Mouse (Mus musculus) lung, postnatal 0 days (tissue): ENCODE results near the gene Eif4h. TPM values are rescaled to one million over a fixed set of nuclear protein-coding genes. Genes with fewer than 3 reads are reported as not detected.

Experiments
- ATAC-seq: fragments of 200-750 bp; cut with Nextera tagmentation; 2 replicates; pipeline ENCODE4 v1.8.0; 2017; ENCODE audit warnings: moderate library complexity
- DNase-seq: peaks from one replicate; pipeline ENCODE4 v3.0.0-alpha.2; 2016; ENCODE audit warnings: low spot score
- H3K27ac ChIP-seq: fragments of 300-500 bp; sonication (generic); 2 replicates; pipeline ENCODE4 v1.5.1; 2014; ENCODE audit warnings: antibody characterized with exemption, mild to moderate bottlenecking, low read length, mixed read lengths
- H3K27me3 ChIP-seq: fragments of 300-500 bp; sonication (generic); replicated peaks from 2 replicates; pipeline ENCODE4 v1.6.1; 2014; ENCODE audit warnings: low read length, mixed read lengths; ENCODE audit not compliant: insufficient read depth
- H3K36me3 ChIP-seq: fragments of 300-500 bp; sonication (generic); 2 replicates; pipeline ENCODE4 v1.6.1; 2014; ENCODE audit warnings: low read length, mixed read lengths; ENCODE audit not compliant: insufficient read depth
- H3K4me1 ChIP-seq: fragments of 300-500 bp; sonication (generic); 2 replicates; pipeline ENCODE4 v1.6.1; 2014; ENCODE audit warnings: antibody characterized with exemption, low read depth, low read length, mixed read lengths; ENCODE audit not compliant: insufficient read depth
- H3K4me2 ChIP-seq: fragments of 300-500 bp; sonication (generic); replicated peaks from 2 replicates; pipeline ENCODE4 v1.6.1; 2014; ENCODE audit warnings: low read depth, mild to moderate bottlenecking, low read length, moderate library complexity, mixed read lengths
- H3K4me3 ChIP-seq: fragments of 300-500 bp; sonication (generic); 2 replicates; pipeline ENCODE4 v1.5.1; 2014; ENCODE audit warnings: low read depth, low read length
- H3K9ac ChIP-seq: fragments of 300-500 bp; sonication (generic); replicated peaks from 2 replicates; pipeline ENCODE4 v1.6.1; 2014; ENCODE audit warnings: low read depth, mild to moderate bottlenecking
- H3K9me3 ChIP-seq: fragments of 300-500 bp; sonication (generic); 2 replicates; pipeline ENCODE4 v1.6.1; 2016; ENCODE audit warnings: low read length, mixed read lengths
- CTCF ChIP-seq: IDR thresholded peaks from 2 replicates; pipeline ENCODE4 v1.5.1; 2016; ENCODE audit warnings: antibody characterized with exemption, mild to moderate bottlenecking
- EP300 ChIP-seq: IDR thresholded peaks from 2 replicates; pipeline ENCODE4 v1.6.1; 2016; ENCODE audit warnings: antibody characterized with exemption, mild to moderate bottlenecking, control low read depth
- WGBS: fragments of 180-500 bp; shearing (Covaris S2); extraction: QIAGEN DNeasy Blood & Tissue Kit; methylation state at CpG from one replicate; pipeline ENCODE4 v1.1.7; 2014; 5-methylcytosine and 5-hydroxymethylcytosine counted together
- polyA plus RNA-seq: library from polyadenylated mRNA; unstranded; fragments of >200 nt; fragmentation: Nextera tagmentation; extraction: Ambion mirVana; gene quantifications from 2 replicates; pipeline ENCODE4 v1.2.1, GENCODE M21; 2015

Gene Eif4h
- polyA plus RNA-seq, 1 experiment from 2014 or later: 485 TPM

DNA sequence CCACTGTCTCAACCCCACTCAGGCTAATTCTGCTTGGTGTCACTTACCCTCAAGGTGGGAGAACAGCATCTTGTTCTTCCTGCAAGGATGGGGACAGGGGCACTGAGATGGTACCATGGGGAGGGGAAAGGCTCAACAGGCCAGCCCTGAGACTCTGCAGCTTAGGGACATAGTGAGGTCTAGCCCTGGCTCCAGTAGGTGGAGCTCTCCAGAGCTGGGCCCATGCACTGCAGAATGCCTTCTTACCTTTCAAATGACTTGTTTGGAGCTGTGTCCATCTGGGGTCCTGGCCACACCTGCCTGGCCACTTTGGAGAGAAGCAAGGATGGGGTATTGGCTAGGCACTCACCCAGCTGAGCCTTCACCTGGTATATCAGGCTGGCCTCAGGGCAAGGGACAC, 33.0 kb downstream of the Eif4h start:
- ATAC-seq (no peak), DNase-seq (no peak)
- Histone ChIP-seq H3K4me1 (no peaks in the 10 kb centered on the region), H3K9me3 (no peaks in the 10 kb centered on the region), H3K4me2 (no peak overlapping the region), H3K4me3 (no peak overlapping the region), H3K36me3 (no peaks in the 10 kb centered on the region), H3K27ac (no peak overlapping the region), H3K9ac (no peak overlapping the region), H3K27me3 (no peaks in the 10 kb centered on the region)
- TF ChIP-seq EP300 (no peak), CTCF (peak; percentile 30)

DNA sequence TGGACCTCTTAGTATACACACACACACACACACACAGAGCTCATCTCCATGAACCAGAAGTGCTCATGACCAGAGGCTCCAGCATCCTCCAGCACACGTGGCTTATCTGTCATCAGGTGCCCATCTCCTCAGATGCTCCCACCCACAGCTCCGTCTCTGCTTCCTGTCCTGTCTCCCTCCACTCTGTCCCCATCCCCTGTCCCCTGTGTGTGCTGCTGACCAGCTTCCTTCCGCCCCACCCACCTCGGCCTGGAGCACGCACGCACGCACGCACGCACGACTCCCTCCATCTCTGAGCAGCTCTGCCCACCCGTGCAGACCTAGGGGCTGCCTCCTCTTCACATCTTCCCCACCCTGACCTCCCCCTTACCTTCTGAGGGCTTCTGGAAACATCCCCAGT, 34.9 kb downstream of the Eif4h start:
- WGBS: 78% methylated on average over 11 of the region's 11 CpGs
- ATAC-seq: no peak

DNA sequence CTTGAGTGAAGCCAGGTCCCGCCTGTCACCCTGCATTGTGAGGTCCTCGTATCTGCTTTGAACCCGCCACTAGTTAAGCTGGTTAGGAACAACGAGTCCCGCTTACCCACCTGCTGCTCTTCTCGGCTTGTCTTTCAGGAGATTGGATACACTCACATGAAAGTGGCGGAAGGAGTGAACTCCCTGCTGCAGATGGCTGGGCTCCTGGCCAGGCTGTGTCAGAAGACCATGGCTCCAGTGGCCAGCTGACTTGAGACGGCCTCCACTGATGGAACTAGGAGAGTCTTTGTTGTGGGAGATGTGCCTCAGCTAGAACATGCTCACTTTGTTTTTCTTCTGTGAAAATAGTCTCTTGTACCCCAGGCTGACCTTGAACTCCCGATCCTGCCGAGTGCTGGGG, 41.6 kb downstream of the Eif4h start:
- no peaks in the 10 kb centered on the region for H3K27me3 ChIP-seq
- H3K27ac ChIP-seq: no peak overlapping the region
- 0 out of 2 replicates have a peak, but pooled peaks cover 12% of the 10 kb centered on the region for H3K36me3 ChIP-seq
- no peaks in the 10 kb centered on the region for H3K9me3 ChIP-seq
- no peaks in the 10 kb centered on the region for H3K4me1 ChIP-seq
- no peak overlapping the region for H3K4me2 ChIP-seq
- TF ChIP-seq CTCF (no peak), EP300 (no peak)
- H3K9ac ChIP-seq: no peak overlapping the region
- ATAC-seq (no peak), DNase-seq (no peak)
- H3K4me3 ChIP-seq: no peak overlapping the region
- WGBS: 85% methylated on average over 10 of the region's 10 CpGs

More for the DNA sequence above, 34.9 kb downstream of the Eif4h start:
- Histone ChIP-seq H3K4me1 (no peaks in the 10 kb centered on the region), H3K4me3 (no peak overlapping the region), H3K4me2 (no peak overlapping the region), H3K9ac (no peak overlapping the region), H3K9me3 (no peaks in the 10 kb centered on the region), H3K27ac (no peak overlapping the region), H3K27me3 (no peaks in the 10 kb centered on the region), H3K36me3 (no peaks in the 10 kb centered on the region)
- TF ChIP-seq EP300: no peak
- TF ChIP-seq CTCF: no peak
- no peak for DNase-seq

DNA sequence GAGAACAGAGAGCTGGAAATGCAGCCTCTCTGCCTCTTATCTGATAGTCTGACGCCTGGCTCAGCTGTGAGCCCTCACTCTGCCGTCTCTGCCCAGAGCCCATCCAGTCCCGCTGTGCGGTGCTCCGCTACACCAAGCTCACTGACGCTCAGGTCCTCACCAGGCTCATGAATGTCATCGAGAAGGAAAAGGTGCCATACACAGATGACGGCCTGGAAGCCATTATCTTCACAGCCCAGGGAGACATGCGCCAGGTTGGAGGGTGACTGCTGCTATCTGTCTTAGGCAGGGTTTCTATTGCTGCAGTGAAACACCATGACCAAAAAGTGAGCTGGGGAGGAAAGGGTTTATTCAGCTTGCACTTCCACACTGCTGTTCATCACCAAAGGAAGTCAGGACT, 46.2 kb downstream of the Eif4h start:
- H3K36me3 ChIP-seq: 0 out of 2 replicates have a peak, but pooled peaks cover 15% of the 10 kb centered on the region
- WGBS: 82% methylated on average over 9 of the region's 9 CpGs
- no peak overlapping the region for H3K27ac ChIP-seq
- no peak overlapping the region for H3K4me3 ChIP-seq
- ATAC-seq (no peak), DNase-seq (no peak)
- TF ChIP-seq EP300 (no peak), CTCF (no peak)
- H3K9ac ChIP-seq: no peak overlapping the region
- no peaks in the 10 kb centered on the region for H3K4me1 ChIP-seq
- H3K27me3 ChIP-seq: no peaks in the 10 kb centered on the region
- H3K9me3 ChIP-seq: no peaks in the 10 kb centered on the region
- H3K4me2 ChIP-seq: no peak overlapping the region

DNA sequence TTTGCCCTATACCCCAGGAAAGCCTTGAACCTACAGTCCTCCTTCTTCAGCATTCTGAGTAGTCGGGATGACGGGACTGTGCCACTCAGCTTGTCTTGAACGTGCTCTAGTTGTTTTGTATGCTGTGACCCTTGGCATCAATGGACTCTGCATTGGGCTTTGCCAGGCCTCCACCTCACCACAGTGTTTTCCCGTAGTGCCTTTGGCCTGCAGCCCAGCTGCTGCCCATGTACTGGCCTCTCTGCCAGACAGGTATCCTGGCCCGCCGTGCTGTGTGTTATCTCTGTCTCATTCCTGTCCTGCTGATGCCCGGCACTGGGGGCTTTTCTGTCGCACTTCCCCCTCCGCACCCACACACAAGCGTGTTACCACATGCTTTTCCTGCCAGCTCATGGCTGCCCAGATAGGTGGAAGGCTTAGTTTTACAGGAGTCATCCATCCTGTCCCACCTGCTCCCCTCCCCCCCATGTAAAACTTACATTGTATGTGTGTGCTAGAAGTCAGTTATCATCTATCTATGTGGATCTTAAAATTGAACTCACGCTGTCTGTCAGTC, 47.2 kb downstream of the Eif4h start:
- ATAC-seq: no peak
- H3K9me3 ChIP-seq: no peaks in the 10 kb centered on the region
- TF ChIP-seq CTCF (no peak), EP300 (no peak)
- no peaks in the 10 kb centered on the region for H3K27me3 ChIP-seq
- H3K36me3 ChIP-seq: 0 out of 2 replicates have a peak, but pooled peaks cover 13% of the 10 kb centered on the region
- WGBS: 83% methylated on average over 11 of the region's 11 CpGs
- no peaks in the 10 kb centered on the region for H3K4me1 ChIP-seq
- no peak for DNase-seq
- no peak overlapping the region for H3K27ac ChIP-seq
- no peak overlapping the region for H3K4me2 ChIP-seq
- no peak overlapping the region for H3K4me3 ChIP-seq
- H3K9ac ChIP-seq: no peak overlapping the region

DNA sequence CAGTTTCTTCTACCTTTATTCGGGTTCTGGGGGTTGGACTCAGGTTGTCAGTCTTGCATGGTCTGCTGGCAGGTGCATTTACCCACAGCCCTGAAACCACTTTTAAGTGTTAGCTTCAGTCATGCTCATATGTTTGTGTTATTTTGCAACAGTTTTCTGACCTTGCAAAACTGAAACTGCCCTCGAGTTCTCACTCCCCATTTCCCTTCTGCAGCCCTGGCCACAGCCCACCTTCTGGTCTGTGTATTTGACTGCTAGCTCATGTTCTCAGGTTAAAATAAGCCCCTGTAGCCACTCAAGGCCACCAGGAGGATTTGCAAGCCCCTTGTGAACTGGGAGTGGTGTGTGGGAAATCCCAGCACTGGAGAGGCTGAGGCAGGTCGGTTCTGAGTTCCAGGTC, 49.4 kb downstream of the Eif4h start:
- Histone ChIP-seq H3K36me3 (0 out of 2 replicates have a peak, but pooled peaks cover 9% of the 10 kb centered on the region), H3K4me3 (no peak overlapping the region), H3K4me1 (no peaks in the 10 kb centered on the region), H3K9me3 (no peaks in the 10 kb centered on the region), H3K27me3 (no peaks in the 10 kb centered on the region), H3K4me2 (no peak overlapping the region), H3K9ac (no peak overlapping the region), H3K27ac (no peak overlapping the region)
- WGBS: 76% methylated on average over 3 of the region's 3 CpGs
- DNase-seq: no peak
- ATAC-seq: no peak
- no peak for TF ChIP-seq EP300
- no peak for TF ChIP-seq CTCF

DNA sequence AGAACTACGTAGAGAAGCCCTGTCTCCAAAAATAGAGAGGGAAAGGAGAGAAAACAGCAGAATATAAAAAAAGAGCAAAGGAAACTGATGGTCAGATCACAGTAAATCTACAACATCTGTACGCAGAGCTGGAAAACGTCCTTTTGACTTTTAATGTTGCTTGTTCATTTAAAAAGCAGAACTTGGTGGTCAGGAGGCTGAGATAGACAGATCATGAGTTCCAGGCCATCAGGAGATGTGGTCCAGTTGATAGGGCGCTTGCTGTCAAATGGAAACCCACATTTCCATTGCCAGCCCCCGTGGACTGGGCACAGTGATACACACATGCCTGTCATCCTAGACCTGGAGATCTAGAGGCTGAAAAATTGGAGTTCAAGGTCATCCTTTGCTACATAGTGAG, 54.5 kb downstream of the Eif4h start:
- no peak overlapping the region for H3K4me3 ChIP-seq
- H3K36me3 ChIP-seq: no peaks in the 10 kb centered on the region
- DNase-seq (no peak), ATAC-seq (no peak)
- TF ChIP-seq CTCF (no peak), EP300 (no peak)
- no peak overlapping the region for H3K9ac ChIP-seq
- H3K27ac ChIP-seq: no peak overlapping the region
- no peaks in the 10 kb centered on the region for H3K4me1 ChIP-seq
- H3K27me3 ChIP-seq: no peaks in the 10 kb centered on the region
- 84% methylated on average over 5 of the region's 5 CpGs for WGBS
- H3K4me2 ChIP-seq: no peak overlapping the region
- no peaks in the 10 kb centered on the region for H3K9me3 ChIP-seq
